Mouse (Mus musculus): ENCODE results near the gene Gm4884. TPM values are rescaled to one million over a fixed set of nuclear protein-coding genes. Genes with fewer than 3 reads are reported as not detected.
"Not testable (repeated sequence)": the region's sequence is repeated elsewhere in the genome, so short reads cannot be mapped to it uniquely, and the experiment has no call there.

Gene Gm4884
- polyA plus RNA-seq (2015; fragmentation: Nextera tagmentation; extraction: Ambion mirVana): not detected in 2 replicates

GRCm38 (mm10) chr7:41032419-41032818 is at the start of gene Gm4884:
Gm4884 (plus strand) TSS chr7:41032719.
- H3K4me3 ChIP-seq (replicated peaks); ATAC-seq (ENCODE audit: insufficient number of reproducible peaks, low FRiP score, low TSS enrichment, low read depth); H3K4me2 ChIP-seq (replicated peaks); H3K4me1 ChIP-seq; H3K9ac ChIP-seq; H3K36me3 ChIP-seq; H3K9me3 ChIP-seq (replicated peaks); H3K27me3 ChIP-seq; H3K27ac ChIP-seq (replicated peaks): not testable (repeated sequence)
- 83% methylated on average over 1 of the region's 1 CpGs for WGBS

GRCm38 (mm10) chr7:40987243-40987642 is 45.3 kb upstream of the Gm4884 start, which contains the start of gene 4930433I11Rik:
4930433I11Rik (plus strand) TSS chr7:40987543.
- no peak within 1 kb of the TSS for H3K4me2 ChIP-seq (replicated peaks)
- no peaks in the 10 kb centered on the region for H3K36me3 ChIP-seq
- WGBS: 69% methylated on average over 1 of the region's 1 CpGs
- H3K27ac ChIP-seq (replicated peaks): no peak within 1 kb of the TSS
- no peak within 1 kb of the TSS for H3K4me3 ChIP-seq (replicated peaks)
- no peak within 1 kb of the TSS for H3K9ac ChIP-seq
- ATAC-seq (ENCODE audit: insufficient number of reproducible peaks, low FRiP score, low TSS enrichment, low read depth): no peak
- no peaks in the 10 kb centered on the region for H3K27me3 ChIP-seq
- no peaks in the 10 kb centered on the region for H3K4me1 ChIP-seq
- H3K9me3 ChIP-seq (replicated peaks): no peaks in the 10 kb centered on the region

GRCm38 (mm10) chr7:41044058-41044457 is 11.5 kb downstream of the Gm4884 start:
- H3K9ac ChIP-seq; H3K36me3 ChIP-seq; H3K4me1 ChIP-seq; H3K9me3 ChIP-seq (replicated peaks); H3K27me3 ChIP-seq; H3K4me3 ChIP-seq (replicated peaks); ATAC-seq (ENCODE audit: insufficient number of reproducible peaks, low FRiP score, low TSS enrichment, low read depth); H3K4me2 ChIP-seq (replicated peaks); H3K27ac ChIP-seq (replicated peaks): not testable (repeated sequence)
- WGBS: 68% methylated on average over 3 of the region's 3 CpGs

Other genes starting within 250 kb of the Gm4884 start
- gene Vstm2b, start 134.4 kb upstream of the Gm4884 start, polyA plus RNA-seq (2015; fragmentation: Nextera tagmentation; extraction: Ambion mirVana): 13.4 and 14.9 TPM in 2 replicates
- gene 4930433I11Rik, start 45.2 kb upstream of the Gm4884 start, polyA plus RNA-seq (2015; fragmentation: Nextera tagmentation; extraction: Ambion mirVana): not detected in 2 replicates
- not detected in 2 replicates for gene Gm5592, start 121.1 kb downstream of the Gm4884 start, polyA plus RNA-seq (2015; fragmentation: Nextera tagmentation; extraction: Ambion mirVana)